Mouse (Mus musculus) liver (tissue): Measurements from ENCODE around the gene Slc25a33.
"Not testable (repeated sequence)": the region's sequence is repeated elsewhere in the genome, so short reads cannot be mapped to it uniquely, and the experiment has no call there.

ENCODE experiments used
- DNase-seq: peaks from one replicate; pipeline ENCODE4 v3.0.0-alpha.2; 2020; ENCODE audit warnings: mixed read lengths

Slc25a33 gene

GRCm38 (mm10) chr4:149774094-149774470 is at the start of gene Slc25a33:
Slc25a33 (minus strand) TSS chr4:149774277.
- peak; percentile 92 for DNase-seq

- no peak for DNase-seq
Observed at GRCm38 (mm10) chr4:149822586-149823196, 48.6 kb upstream of the Slc25a33 start.

GRCm38 (mm10) chr4:149822126-149822525 is 48.0 kb upstream of the Slc25a33 start:
- no peak for DNase-seq

GRCm38 (mm10) chr4:149820569-149820968 is 46.5 kb upstream of the Slc25a33 start:
- DNase-seq: no peak

- no peak for DNase-seq
Observed at GRCm38 (mm10) chr4:149819195-149819594, 45.1 kb upstream of the Slc25a33 start.

- DNase-seq: no peak
Observed at GRCm38 (mm10) chr4:149816598-149816997, 42.5 kb upstream of the Slc25a33 start.

- no peak for DNase-seq
Observed at GRCm38 (mm10) chr4:149815586-149815985, 41.5 kb upstream of the Slc25a33 start.

GRCm38 (mm10) chr4:149813409-149814184 is 39.5 kb upstream of the Slc25a33 start:
- DNase-seq: no peak

GRCm38 (mm10) chr4:149810372-149810771 is 36.3 kb upstream of the Slc25a33 start:
- not testable (repeated sequence) for DNase-seq

GRCm38 (mm10) chr4:149808584-149809227 is 34.6 kb upstream of the Slc25a33 start:
- DNase-seq: peak; percentile 24

GRCm38 (mm10) chr4:149808060-149808567 is 34.0 kb upstream of the Slc25a33 start:
- DNase-seq: no peak

- peak; percentile 91 for DNase-seq
Observed at GRCm38 (mm10) chr4:149806699-149807381, 32.8 kb upstream of the Slc25a33 start.

- DNase-seq: no peak
Observed at GRCm38 (mm10) chr4:149802269-149802668, 28.2 kb upstream of the Slc25a33 start.

GRCm38 (mm10) chr4:149800576-149800975 is 26.5 kb upstream of the Slc25a33 start:
- DNase-seq: no peak

- DNase-seq: peak; percentile 29
Observed at GRCm38 (mm10) chr4:149800172-149800464, 26.0 kb upstream of the Slc25a33 start.

- DNase-seq: no peak
Observed at GRCm38 (mm10) chr4:149799346-149800171, 25.5 kb upstream of the Slc25a33 start.

GRCm38 (mm10) chr4:149798684-149799309 is 24.7 kb upstream of the Slc25a33 start:
- DNase-seq: peak; percentile 41

GRCm38 (mm10) chr4:149798116-149798515 is 24.0 kb upstream of the Slc25a33 start:
- no peak for DNase-seq

- no peak for DNase-seq
Observed at GRCm38 (mm10) chr4:149797220-149797610, 23.1 kb upstream of the Slc25a33 start.

GRCm38 (mm10) chr4:149796567-149797219 is 22.6 kb upstream of the Slc25a33 start:
- DNase-seq: no peak

- DNase-seq: no peak
Observed at GRCm38 (mm10) chr4:149794966-149795477, 20.9 kb upstream of the Slc25a33 start.
